Mouse (Mus musculus): ENCODE results near the gene Hipk2.

The Hipk2 gene

DNA sequence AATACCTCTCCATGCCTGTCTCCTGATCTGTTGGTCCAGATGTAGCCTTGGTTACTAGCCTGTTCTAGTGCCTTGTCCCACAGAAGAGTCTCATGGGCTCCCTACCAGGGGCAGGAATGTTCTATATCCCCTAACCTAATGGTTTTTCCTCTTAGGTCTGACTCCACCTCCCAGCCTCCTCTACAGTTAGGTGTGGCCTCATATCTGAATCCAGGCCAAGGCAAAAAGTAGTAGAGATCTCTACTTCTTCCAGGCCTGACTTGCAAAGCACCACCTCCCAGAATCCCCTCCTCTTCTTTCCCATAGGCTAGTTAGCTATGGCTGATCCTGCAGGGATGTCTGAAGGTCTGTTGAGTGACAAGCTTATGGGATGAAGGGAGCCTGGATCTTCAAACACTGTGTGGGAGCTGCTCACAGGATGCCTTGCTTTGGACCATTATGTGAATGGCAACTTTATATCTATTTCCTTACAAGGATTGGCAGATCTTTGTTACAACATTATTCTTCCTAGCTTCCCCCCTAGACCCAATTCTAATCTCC lies 36.2 kb upstream of the Hipk2 start:
- POLR2A ChIA-PET: interaction anchor here in 2 of 4 experiments (0.5 to 1.5 kb wide), 3 partner anchors 13 to 408 kb away, joined by 3 to 7 read pairs (median 5); no protein-coding TSS in a partner anchor
- CTCF ChIA-PET: interaction anchor here (0.5 to 3.9 kb wide), 7 partner anchors 13 to 262 kb away, joined by 3 to 27 read pairs (median 4); no protein-coding TSS in a partner anchor

DNA sequence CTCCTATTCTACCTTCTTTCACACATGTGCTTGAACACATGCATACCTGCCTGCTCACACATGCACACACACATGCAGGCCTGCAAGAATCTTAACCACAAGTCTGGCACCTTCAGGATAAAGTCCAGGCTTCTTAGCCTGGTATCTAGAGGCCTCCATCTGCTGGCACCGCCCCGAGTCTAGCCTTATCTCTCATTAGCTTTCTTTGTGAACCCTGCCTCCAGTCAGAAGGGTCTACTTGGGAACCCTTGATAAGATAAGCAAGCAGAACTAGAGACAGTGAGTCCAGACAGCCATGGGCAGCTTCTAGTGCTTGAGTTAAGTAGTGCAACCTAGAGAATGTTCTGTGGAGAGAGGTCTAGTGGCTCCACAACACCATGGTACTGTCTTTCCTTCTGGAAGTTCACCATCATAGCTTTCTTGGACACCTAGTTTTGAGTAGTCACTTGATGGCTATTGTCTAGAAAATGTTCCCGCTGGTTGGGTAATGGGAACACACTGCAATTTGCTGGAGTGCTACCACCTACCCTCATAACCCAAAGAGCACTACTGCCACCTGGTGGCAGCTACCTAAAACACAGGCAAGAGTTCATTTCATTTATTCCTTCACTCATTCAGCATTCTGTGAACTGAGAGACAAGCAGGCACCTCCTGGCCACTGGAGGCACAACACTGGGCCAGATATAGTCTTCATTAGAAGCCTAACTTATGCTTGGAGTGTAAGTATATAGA lies 35.0 kb upstream of the Hipk2 start:
- ChIA-PET CTCF (interaction anchor here (0.5 to 3.9 kb wide), 16 partner anchors 15 to 1570 kb away, joined by 3 to 27 read pairs (median 4); no protein-coding TSS in a partner anchor), POLR2A (interaction anchor here in 1 of 4 experiments (1.3 kb wide), 1 partner anchor 35 kb away, joined by 3 read pairs; the partner anchor contains the start of gene Hipk2)

DNA sequence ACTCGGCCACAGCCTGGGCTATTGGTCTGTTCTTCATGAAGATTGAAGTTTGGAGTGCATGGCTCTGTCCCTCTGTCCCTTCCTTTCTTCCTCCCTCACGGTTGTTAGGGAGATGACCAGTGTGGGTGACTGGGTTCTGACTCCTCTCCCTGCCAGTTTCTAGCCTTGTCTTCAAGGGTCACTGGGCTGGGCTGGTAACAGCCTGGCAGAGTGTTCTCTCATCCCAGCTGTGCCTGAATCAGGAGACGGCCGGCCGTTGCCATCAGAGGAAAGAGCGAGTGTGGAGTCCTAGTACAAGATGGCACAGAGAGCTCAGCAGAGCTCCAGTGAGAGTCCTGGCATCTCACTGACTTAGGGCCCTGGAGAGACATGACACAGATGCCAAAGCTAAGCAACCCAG lies 32.4 kb upstream of the Hipk2 start:
- CTCF ChIA-PET: interaction anchor here in 3 of 4 experiments (0.5 to 2.0 kb wide), 3 partner anchors 172 to 219 kb away, joined by 6 to 7 read pairs (median 7); no protein-coding TSS in a partner anchor
- POLR2A ChIA-PET: interaction anchor here in 1 of 4 experiments (2.0 kb wide), 1 partner anchor 12 kb away, joined by 6 read pairs; no protein-coding TSS in a partner anchor

DNA sequence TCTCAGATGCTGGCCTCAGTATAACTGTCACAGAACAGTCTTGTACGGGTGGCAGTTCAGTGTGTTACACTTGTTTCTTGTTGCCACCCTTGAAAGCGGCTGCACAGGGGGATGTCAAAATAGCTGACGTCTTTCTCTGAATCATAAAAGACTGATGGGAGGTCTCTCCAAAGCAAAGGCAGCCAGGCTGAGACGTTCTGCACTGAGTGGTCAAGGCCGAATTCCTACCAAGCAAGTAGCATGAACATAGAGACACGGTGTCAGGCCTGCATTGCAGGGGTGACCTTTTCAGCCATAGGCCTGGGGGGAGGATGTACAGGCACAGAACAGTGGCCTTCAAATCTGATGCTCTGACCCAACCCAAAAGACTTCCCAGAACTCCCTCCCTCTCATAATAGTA lies 30.0 kb upstream of the Hipk2 start:
- ChIA-PET CTCF (interaction anchor here in 1 of 4 experiments (0.6 kb wide), 1 partner anchor 19 kb away, joined by 8 read pairs; no protein-coding TSS in a partner anchor), POLR2A (interaction anchor here in 1 of 4 experiments (1.2 kb wide), 1 partner anchor 176 kb away, joined by 3 read pairs; no protein-coding TSS in a partner anchor)

DNA sequence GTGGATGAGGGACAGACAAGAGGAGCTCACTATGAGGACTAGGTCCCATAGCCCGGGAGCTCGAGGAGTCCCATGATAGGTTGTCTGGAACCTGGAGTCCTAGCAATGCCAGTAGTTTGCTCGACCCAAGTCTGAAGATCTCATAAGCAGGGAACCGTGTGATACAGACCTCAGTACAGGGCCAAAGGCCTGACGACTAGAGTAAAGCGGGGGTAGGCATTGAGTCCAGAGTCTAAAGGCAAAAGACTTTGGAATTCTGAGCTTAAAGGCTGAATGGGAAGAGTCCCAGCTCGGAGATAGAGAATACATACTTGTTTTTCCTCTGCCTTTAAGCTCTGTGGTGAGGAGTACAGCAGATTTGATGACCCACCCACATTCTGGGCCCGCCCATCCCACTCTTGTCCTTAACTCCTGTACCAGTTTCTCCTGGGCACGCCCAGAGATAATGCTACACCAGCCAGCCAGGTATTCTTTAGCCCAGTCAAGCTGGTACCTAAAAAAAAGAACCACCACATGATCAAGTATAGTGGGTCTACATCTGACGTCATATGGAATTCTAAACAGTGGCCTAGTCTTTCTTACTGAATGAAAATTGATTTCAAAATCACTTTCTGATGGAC lies 27.0 kb upstream of the Hipk2 start:
- CTCF ChIA-PET: interaction anchor here in 1 of 4 experiments (0.5 kb wide), 1 partner anchor 22 kb away, joined by 7 read pairs; no protein-coding TSS in a partner anchor
- POLR2A ChIA-PET: interaction anchor here in 1 of 4 experiments (0.6 to 1.4 kb wide), 2 partner anchors 27 to 194 kb away, joined by 3 to 5 read pairs; partner anchors contain the start of genes Hipk2 and Tbxas1

DNA sequence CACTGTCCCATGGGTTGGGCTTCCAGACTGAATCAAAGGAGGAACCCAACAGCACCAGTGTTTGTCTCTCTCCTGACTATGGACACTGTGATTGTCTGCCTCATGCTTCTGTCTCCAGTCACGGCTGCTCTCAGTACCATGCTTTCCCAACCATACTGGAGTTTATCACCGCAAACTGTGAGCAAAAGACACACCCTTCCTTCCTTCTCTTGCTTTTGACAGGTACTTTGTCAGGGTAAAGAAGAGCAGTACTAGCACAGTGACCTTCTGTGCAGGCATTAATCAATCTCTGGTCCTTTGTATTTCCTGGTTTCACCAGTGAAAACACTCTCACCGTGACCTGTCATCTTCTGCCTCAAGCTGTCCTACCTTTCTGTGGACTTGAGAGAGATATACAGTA lies 25.7 kb upstream of the Hipk2 start:
- ChIA-PET POLR2A (no interaction called here), CTCF (no interaction called here)

DNA sequence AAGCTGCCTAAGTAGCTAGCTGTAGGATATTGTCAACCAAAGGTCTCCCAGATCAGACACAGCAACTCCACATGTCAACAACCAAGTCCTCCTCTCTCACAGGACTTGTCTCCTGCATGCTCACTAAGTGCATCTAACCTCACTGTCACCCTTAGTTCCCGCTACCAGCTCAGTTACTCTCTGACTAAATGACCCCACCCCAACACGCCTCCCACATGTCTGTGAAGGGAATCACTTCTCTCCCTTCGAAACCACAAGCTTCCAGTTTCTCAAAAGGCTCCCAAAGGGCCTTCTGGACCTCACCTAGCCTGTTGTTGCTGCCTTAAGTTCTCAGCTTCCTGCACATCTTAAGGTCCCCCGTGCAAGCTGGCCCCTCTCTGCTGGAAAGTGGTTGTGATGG lies 25.2 kb upstream of the Hipk2 start:
- CTCF ChIA-PET: no interaction called here
- POLR2A ChIA-PET: no interaction called here

DNA sequence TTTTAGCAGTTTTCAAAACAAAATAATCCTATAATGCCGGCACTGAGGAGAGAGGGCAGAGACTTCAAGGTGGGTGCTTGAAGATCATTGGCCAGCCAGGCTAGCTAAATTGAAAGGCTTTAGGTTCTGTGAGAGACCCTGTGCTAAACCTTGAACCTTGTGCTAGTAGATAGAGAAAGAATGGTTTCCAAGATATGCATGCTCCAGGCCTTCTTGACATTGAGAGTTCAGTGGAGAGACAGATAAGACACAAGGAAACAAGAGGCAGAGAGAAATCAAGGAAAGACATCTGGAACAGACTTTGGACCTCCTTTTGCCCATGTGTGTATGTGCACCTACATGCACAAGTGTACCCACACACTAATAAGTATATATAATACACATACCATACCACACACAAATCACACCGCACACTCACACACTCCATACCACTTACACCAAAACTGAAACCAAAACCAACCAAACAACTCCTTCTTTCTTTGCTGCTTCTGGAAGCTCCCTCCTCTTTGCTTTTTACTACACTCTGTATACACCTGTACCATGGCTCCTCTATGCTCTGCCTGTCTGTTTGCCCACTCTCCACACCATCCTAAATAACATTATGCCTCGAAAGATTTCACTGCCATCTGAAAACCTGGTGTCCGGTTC lies 24.6 kb upstream of the Hipk2 start:
- POLR2A ChIA-PET: interaction anchor here in 1 of 4 experiments (0.5 kb wide), 1 partner anchor 14 kb away, joined by 3 read pairs; no protein-coding TSS in a partner anchor
- CTCF ChIA-PET: no interaction called here

DNA sequence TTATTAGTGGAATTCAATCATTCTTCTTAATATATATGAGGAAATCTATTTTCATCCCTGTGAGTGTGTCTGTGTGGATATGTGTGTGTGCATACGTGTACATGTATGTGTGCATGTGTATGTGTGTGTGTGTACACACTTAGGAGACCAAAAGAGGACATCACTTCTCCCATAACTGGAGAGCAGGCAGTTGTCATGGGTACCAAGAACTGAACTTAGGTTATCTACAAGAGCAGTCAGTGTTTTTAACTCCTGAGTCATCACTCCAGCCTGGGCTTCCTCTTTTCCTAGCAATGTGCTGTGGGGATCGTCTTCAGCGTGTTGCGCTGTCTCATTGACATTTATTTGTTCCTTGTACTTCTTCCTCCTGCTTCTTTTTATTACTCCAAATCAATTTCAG lies 24.1 kb upstream of the Hipk2 start:
- ChIA-PET CTCF (no interaction called here), POLR2A (no interaction called here)

DNA sequence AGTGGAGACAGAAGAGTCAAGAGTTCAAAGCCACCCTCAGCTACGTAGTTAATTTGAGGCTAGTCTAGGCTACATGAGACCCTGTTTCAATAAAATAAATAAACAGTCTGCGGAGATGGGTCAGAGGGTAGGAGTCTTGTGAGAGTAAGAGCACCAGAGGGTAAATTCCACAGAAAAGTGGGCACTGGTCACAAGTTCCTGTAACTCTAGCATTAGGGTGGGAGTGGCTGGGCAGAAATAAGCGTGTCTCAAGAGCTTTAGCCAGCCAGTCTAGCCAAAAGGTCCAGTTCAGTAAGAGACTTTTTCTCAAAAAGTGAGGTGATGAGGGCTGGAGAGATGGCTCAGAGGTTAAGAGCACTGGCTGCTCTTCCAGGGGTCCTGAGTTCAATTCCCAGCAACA lies 17.6 kb upstream of the Hipk2 start:
- ChIA-PET CTCF (no interaction called here), POLR2A (no interaction called here)

DNA sequence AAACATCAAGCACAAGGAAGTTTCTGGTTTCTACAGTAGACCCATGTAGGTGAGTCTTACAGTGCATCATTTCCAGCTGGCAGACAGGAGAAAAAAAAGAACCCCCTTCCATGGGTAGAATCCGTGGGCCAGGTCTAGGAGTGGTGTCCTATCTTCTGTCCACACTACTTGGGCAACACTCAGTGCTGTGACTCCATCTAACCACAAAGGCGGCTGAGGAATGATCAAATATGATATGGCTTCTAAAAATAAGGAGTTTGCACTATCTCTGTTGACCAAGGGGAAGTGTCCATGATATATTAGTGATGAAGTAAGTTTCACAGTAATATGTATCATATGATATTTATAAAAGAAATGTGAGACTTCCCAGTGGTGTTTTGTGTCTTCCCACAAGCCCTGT lies 16.1 kb upstream of the Hipk2 start:
- POLR2A ChIA-PET: interaction anchor here in 1 of 4 experiments (0.7 kb wide), 1 partner anchor 216 kb away, joined by 3 read pairs; no protein-coding TSS in a partner anchor
- CTCF ChIA-PET: no interaction called here

DNA sequence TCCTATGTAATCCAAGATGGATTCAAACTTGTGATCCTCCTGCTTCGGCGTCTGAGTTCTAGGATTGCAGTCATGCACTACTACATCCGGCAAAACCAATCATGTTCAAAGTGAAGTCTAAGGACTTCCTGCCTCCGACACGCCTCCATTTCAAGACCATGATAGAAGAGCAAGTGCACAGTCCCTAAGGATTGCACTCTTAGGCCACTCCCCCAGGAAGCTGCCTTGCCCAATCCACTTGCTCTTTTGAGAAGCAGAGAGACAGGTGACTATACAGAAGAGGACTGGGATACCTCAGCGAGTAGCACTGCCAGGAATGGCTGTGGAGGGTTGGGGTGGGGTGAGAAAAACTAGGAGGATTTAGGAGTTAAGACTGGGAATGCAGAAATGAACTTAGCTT lies 13.2 kb upstream of the Hipk2 start:
- ChIA-PET CTCF (no interaction called here), POLR2A (interaction anchor here in 1 of 4 experiments (0.8 to 1.3 kb wide), 2 partner anchors 12 to 14 kb away, joined by 3 to 4 read pairs; partner anchors contain the start of genes Hipk2 and Tbxas1)

DNA sequence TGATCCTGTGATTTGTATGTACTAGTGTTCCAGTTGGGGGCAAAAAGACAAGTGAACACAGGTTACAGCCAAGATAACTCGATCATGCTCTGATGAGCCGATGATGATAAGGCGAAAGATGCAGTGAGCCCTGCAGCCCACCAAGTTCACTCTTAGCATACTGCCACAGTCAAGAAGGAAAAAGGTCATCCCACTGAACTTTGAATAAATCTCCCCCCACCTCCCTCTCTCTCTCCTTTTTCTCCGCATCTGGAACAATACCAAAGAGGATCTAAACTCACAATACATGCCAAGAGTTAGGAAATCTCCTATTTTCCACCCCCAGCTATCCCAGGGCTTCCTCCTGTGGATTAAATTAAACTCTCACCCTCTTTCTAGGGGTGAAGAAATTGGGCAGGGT lies 11.5 kb upstream of the Hipk2 start:
- CTCF ChIA-PET: no interaction called here
- POLR2A ChIA-PET: interaction anchor here in 1 of 4 experiments (1.6 kb wide), 1 partner anchor 10 kb away, joined by 4 read pairs; no protein-coding TSS in a partner anchor

DNA sequence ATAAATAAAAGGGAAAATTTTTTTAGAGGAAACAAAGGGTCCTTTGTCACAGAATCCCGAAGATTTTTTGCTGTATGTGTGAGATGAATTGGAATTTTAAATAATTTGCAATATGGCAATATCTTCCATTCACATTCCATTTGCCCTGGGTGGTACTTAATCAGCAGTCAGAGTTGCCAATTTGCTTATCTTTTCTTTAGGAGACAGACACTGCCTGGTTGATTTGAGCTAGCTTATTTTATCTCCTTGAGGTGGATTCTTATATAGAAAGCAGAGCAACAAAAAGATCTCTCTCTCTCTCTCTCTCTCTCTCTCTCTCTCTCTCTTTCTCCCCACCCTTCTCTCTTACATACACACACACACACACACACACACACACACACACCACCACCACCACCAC lies 9.2 kb upstream of the Hipk2 start:
- CTCF ChIA-PET: interaction anchor here in 2 of 4 experiments (0.5 to 0.6 kb wide), 2 partner anchors 40 kb away, joined by 3 to 5 read pairs; no protein-coding TSS in a partner anchor

DNA sequence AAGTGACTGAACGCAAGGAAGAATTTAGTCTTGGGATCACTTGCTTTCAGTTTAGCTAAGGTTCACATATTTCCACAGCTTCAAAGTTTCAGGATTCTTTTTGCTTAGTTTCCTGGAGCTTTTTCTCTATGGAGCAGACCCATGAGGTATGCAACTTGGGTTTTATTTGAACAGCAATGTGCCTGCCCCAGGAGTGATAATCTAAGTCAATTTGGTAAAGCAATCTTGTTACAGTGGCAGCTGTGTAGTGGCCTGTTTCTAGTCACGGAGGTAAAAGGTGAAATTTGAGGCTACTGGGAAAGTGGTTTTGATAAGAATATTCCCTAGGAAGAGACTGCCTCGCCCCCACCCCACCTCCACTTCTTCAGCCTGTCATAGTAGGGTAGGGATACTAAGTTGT lies 8.5 kb upstream of the Hipk2 start:
- POLR2A ChIA-PET: no interaction called here
- CTCF ChIA-PET: interaction anchor here in 1 of 4 experiments (0.5 kb wide), 1 partner anchor 41 kb away, joined by 3 read pairs; no protein-coding TSS in a partner anchor

More for the DNA sequence above, 9.2 kb upstream of the Hipk2 start:
- POLR2A ChIA-PET: no interaction called here

DNA sequence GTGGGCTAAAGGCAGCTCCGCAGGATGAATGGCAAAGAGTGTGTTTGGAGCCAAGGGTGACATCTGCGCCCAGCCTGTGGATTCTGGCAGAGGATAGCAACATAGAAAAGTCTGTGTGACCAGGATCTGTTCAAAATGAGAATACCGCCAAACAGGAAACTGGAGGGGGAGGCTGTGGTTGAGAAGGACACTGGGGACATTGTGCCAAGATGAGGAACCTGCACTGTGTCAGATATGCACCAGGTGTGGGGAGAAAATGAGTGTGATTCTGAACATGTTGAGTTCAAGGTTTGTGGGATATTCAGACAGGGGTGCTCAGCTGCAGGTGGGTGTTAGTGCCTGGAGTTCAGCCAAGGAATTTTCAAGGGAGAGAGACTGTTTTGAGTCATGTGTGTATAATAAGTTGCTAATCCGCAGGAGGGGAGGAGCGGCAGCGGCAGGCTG lies 6.8 kb upstream of the Hipk2 start:
- CTCF ChIA-PET: interaction anchor here in 1 of 4 experiments (0.6 kb wide), 1 partner anchor 43 kb away, joined by 5 read pairs; no protein-coding TSS in a partner anchor
- POLR2A ChIA-PET: no interaction called here

DNA sequence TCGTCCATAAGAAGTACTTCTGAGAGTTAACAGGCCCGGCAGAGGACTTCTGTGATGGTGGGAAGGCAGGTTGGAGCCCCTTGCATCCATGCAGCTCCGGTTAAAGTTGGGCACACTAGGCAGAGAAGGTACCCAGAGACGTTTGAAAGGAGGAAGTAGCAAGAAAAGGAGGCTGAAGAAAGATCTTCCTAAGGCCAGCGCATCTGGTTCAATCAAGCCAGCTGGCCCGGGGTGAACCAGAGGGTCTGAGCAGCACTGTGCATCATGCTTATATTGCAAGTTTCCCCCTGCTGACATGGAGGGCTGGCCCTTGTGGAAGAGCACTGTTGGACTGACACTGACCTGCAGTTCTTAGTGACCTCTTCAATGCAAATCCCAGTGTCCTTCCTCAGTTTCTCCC lies 6.0 kb upstream of the Hipk2 start:
- POLR2A ChIA-PET: interaction anchor here in 1 of 4 experiments (0.6 kb wide), 1 partner anchor 238 kb away, joined by 6 read pairs; no protein-coding TSS in a partner anchor
- CTCF ChIA-PET: interaction anchor here in 1 of 4 experiments (0.5 kb wide), 1 partner anchor 15 kb away, joined by 3 read pairs; no protein-coding TSS in a partner anchor

DNA sequence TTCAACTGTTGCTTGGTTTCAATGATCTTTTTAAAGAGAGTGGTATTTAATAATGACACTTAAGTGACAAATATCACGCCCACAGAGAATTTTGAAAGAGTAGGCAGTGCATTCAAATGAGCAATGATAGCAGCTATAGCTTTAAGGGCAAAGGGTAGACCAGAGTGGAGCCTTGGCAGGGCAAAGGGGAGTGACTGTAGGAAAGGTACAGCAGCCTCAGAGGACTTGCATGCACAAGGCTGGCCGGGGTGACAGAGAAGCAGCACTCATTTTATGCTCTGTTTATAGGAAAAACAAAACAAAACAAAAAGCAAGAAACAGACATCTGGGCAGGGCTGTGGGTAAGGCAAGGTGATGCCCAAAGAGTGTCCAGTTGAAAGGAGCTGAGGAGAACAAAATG lies 5.5 kb upstream of the Hipk2 start:
- POLR2A ChIA-PET: interaction anchor here in 1 of 4 experiments (0.6 kb wide), 1 partner anchor 238 kb away, joined by 6 read pairs; no protein-coding TSS in a partner anchor
- CTCF ChIA-PET: no interaction called here

DNA sequence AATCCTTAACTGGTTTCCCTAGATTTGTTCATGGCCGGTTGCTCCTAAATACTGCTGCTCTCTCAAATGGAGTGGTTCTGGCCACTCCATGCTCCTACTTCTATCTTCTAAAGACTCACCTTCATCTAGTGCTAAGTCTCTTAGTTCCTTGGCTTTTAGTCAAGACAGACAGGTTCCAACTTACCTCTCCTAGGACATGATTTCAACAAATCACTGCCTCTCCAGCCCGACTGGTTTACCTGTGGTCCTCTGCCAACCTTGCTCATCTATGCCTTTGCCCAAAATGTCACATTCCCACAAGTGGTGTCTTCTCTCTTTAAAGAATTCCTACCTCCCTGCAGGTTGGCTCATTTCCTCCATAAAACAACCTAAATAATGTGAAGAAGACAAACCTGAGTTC lies 1.7 kb upstream of the Hipk2 start:
- ChIA-PET CTCF (interaction anchor here in 1 of 4 experiments (1.3 kb wide), 1 partner anchor 141 kb away, joined by 6 read pairs; no protein-coding TSS in a partner anchor), POLR2A (interaction anchor here in 1 of 4 experiments (0.6 kb wide), 1 partner anchor 119 kb away, joined by 3 read pairs; no protein-coding TSS in a partner anchor)
